Mouse (Mus musculus) forebrain, embryonic 13.5 days (tissue): ENCODE results near the gene Marveld1. TPM values are rescaled to one million over a fixed set of nuclear protein-coding genes. Genes with fewer than 3 reads are reported as not detected.
A peak's percentile ranks its signal among the peaks of the same experiment; 100 is the strongest.

Experiments used
- ATAC-seq: fragments of 200-750 bp; cut with Nextera tagmentation; 2 replicates; pipeline ENCODE4 v1.8.0; 2017
- H3K27ac ChIP-seq: fragments of 300-500 bp; sonication (generic); 2 replicates; pipeline ENCODE4 v1.5.1; 2015; ENCODE audit warnings: inconsistent platforms, mild to moderate bottlenecking, moderate library complexity
- H3K27me3 ChIP-seq: fragments of 300-500 bp; sonication (generic); 2 replicates; pipeline ENCODE4 v1.6.1; 2015; ENCODE audit warnings: mild to moderate bottlenecking, inconsistent platforms
- H3K36me3 ChIP-seq: fragments of 300-500 bp; sonication (generic); 2 replicates; pipeline ENCODE4 v1.6.1; 2015; ENCODE audit warnings: mild to moderate bottlenecking, inconsistent platforms; ENCODE audit not compliant: poor library complexity, severe bottlenecking
- H3K4me1 ChIP-seq: fragments of 300-500 bp; sonication (generic); 2 replicates; pipeline ENCODE4 v1.6.1; 2015; ENCODE audit warnings: inconsistent platforms
- H3K4me2 ChIP-seq: fragments of 300-500 bp; sonication (generic); 2 replicates; pipeline ENCODE4 v1.6.1; 2015; ENCODE audit warnings: inconsistent platforms, mild to moderate bottlenecking, moderate library complexity
- H3K4me3 ChIP-seq: fragments of 300-500 bp; sonication (generic); 2 replicates; pipeline ENCODE4 v1.5.1; 2015; ENCODE audit warnings: mild to moderate bottlenecking, inconsistent platforms
- H3K9ac ChIP-seq: fragments of 300-500 bp; sonication (generic); 2 replicates; pipeline ENCODE4 v1.6.1; 2015; ENCODE audit warnings: mild to moderate bottlenecking, inconsistent platforms
- H3K9me3 ChIP-seq: fragments of 300-500 bp; sonication (generic); replicated peaks from 2 replicates; pipeline ENCODE4 v1.6.1; 2016; ENCODE audit warnings: inconsistent platforms
- WGBS: fragments of 180-500 bp; shearing (Covaris S2); methylation state at CpG from one replicate; pipeline ENCODE4 v1.1.7; 2015; 5-methylcytosine and 5-hydroxymethylcytosine counted together
- polyA plus RNA-seq: library from polyadenylated mRNA; unstranded; fragments of >200 nt; fragmentation: Nextera tagmentation; extraction: Ambion mirVana; gene quantifications from 2 replicates; pipeline ENCODE4 v1.2.1, GENCODE M21; 2015

The Marveld1 gene
- polyA plus RNA-seq, 1 experiment from 2014 or later: 1.7 TPM

DNA sequence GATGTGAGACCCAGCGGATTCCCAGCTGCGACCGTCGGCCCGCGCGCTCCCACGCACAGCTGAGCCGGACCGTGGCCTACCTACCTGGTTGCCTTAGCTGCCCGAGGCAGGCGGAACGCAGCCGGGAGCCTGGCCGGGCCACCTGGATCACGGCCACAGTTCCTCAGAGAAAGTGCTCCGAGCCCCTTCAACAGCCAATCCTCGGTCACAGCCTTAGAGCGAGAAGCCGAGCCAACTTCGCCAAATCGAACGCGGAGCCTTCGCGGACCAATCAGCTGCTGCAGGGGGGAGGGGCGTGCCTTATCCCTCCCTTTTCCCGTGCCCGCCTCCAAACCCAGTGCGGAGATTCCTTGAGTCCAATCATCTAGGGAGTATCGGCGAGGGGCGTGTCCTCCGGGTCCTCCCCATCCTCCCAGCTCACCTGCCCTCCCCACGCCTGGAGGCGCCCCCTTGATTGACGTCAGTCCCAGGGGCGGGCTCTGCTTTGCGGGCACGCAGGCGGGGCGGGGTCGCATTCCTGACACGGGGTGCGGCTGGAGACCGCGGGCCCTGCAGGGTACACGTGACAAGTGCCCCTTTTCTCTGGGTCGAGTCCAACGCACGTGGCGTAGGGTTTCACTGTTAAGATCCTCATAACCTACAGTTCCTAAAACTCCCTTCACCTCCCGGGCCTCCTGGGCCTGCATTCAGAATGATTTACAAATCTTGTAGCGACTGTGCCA is 18.3 kb upstream of the Marveld1 start, which contains the start of gene Avpi1:
Gene Avpi1 (minus strand): TSS at position 273 of the 722 bp plus-strand sequence.
- Histone ChIP-seq H3K27ac (peak within 1 kb of the TSS; percentile 60), H3K36me3 (peaks cover 13% of the 10 kb centered on the region), H3K27me3 (peaks cover 8% of the 10 kb centered on the region; the same call in 1 of the 2 replicates), H3K9ac (peak within 1 kb of the TSS; percentile 68), H3K4me1 (peaks cover 24% of the 10 kb centered on the region), H3K4me3 (peak within 1 kb of the TSS; percentile 60), H3K4me2 (peak within 1 kb of the TSS; percentile 85), H3K9me3 (no peaks in the 10 kb centered on the region)
- under 1% methylated on average over 54 of the region's 54 CpGs for WGBS
- peak; percentile 98 for ATAC-seq

DNA sequence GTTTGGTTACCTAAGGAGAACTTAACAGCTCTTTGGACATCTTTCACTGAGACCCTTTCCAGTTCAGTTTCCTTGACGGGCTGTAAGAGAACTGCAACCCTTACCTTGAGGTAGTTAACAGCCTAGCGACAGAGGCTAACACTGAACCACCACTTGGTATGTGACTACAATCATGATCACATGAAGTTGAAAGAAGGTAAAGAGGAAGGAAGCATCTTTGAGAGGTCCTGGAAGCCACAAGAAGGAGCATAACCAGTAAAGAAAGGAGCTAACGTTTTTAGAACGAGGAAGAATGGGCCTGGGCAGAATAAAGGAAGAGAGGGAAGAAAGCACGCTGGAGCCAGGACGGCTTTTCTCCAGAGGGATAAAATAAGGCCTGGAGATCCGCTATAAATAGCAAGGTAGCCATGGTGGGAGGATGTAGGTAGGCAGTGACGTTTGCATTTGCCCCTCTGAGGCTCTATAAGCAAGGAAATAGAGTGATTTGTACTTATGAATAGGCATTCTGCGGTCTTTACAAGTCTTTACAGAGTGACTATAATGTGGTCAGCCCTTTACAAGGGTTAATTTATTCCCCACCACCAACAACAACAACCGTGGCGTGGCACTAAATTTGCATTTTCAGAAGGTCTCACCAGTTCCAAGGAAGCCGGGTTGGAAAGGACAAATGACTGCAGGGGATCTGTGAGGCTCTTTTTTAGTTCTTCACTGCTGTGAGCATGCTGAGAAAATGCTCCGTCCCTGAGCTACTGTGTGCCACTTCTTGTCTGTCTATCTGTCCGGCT is 17.5 kb upstream of the Marveld1 start:
- H3K9me3 ChIP-seq: no peaks in the 10 kb centered on the region
- peak overlapping the region; percentile 60 for H3K4me3 ChIP-seq
- H3K36me3 ChIP-seq: peaks cover 7% of the 10 kb centered on the region
- peak overlapping the region; percentile 38 for H3K9ac ChIP-seq
- H3K27ac ChIP-seq: peak overlapping the region; percentile 60
- WGBS: 14% methylated on average over 14 of the region's 14 CpGs
- H3K4me1 ChIP-seq: peaks cover 24% of the 10 kb centered on the region
- ATAC-seq: no peak; the same call in 1 of the 2 replicates
- H3K4me2 ChIP-seq: peak overlapping the region; percentile 85
- peaks cover 8% of the 10 kb centered on the region; the same call in 1 of the 2 replicates for H3K27me3 ChIP-seq

DNA sequence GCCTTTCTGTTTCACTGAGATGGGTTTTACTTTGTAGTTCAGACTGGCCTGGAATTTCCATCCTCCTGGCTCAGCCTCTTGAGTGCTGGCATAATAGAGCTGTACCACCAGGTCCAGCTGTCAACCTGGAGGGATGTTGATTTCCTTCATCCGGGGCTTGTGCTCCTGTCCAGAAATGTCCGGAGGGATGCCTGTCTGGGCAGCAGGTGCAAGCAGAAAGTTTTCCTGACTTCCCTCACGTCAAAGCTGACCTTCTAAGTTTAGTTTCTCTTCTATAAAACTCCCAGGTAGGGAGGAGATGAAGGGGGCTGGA is 16.9 kb upstream of the Marveld1 start:
- Histone ChIP-seq H3K4me3 (no peak overlapping the region), H3K9me3 (no peaks in the 10 kb centered on the region), H3K4me2 (no peak overlapping the region; the same call in 1 of the 2 replicates), H3K4me1 (peaks cover 24% of the 10 kb centered on the region), H3K27me3 (peaks cover 8% of the 10 kb centered on the region; the same call in 1 of the 2 replicates), H3K36me3 (peaks cover 2% of the 10 kb centered on the region; the same call in 1 of the 2 replicates), H3K27ac (peak overlapping the region; percentile 6; the same call in 1 of the 2 replicates), H3K9ac (no peak overlapping the region)
- ATAC-seq: no peak
- WGBS: 66% methylated on average over 3 of the region's 3 CpGs

DNA sequence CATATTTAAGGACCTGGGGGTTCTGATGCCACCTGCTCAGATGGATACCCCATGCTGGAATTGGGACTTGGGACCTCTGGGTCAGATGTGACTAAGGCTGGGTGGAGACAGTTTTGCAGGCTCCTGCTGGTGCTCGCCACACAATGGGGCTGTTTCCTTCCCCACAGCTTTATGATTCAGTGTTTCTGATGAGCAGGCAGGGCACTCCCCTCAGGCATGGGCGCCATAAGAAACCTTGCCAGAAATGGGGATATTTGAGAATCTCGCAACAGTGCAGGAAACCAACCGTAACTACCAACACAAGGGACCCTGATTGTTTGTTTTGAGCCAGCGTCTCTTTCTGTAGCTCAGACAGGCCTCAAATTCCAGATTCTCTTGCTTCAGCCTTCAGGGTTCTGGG is 16.1 kb upstream of the Marveld1 start:
- no peak overlapping the region for H3K27ac ChIP-seq
- H3K9me3 ChIP-seq: no peaks in the 10 kb centered on the region
- 81% methylated on average over 5 of the region's 5 CpGs for WGBS
- H3K27me3 ChIP-seq: peaks cover 8% of the 10 kb centered on the region; the same call in 1 of the 2 replicates
- H3K4me1 ChIP-seq: peaks cover 27% of the 10 kb centered on the region
- H3K9ac ChIP-seq: no peak overlapping the region
- H3K36me3 ChIP-seq: no peaks in the 10 kb centered on the region
- ATAC-seq: no peak
- no peak overlapping the region for H3K4me2 ChIP-seq
- H3K4me3 ChIP-seq: no peak overlapping the region

DNA sequence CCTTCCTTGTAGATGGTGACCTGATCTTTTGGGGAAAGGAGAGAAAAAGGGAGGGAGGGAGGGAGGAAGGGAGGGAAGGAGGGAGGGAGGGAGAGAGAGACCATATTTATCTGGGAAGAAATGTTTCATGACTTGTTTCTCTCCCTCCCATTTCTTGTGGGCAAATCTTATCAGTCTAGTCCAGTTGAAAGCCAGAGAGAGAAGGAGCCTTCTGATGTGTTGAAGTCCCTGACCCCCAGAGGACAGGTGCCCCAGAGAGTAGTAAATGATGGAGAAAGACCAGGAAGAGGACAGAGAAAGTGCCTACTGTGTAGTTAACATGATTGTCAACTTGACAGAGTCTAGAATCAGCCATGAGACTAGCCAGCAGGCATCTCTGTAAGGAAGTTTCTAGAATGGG is 12.1 kb upstream of the Marveld1 start:
- H3K27ac ChIP-seq: no peak overlapping the region
- no peaks in the 10 kb centered on the region for H3K36me3 ChIP-seq
- peaks cover 10% of the 10 kb centered on the region for H3K4me1 ChIP-seq
- H3K4me3 ChIP-seq: no peak overlapping the region
- no peaks in the 10 kb centered on the region for H3K27me3 ChIP-seq
- no peak for ATAC-seq
- H3K9ac ChIP-seq: no peak overlapping the region
- no peaks in the 10 kb centered on the region for H3K9me3 ChIP-seq
- H3K4me2 ChIP-seq: no peak overlapping the region

DNA sequence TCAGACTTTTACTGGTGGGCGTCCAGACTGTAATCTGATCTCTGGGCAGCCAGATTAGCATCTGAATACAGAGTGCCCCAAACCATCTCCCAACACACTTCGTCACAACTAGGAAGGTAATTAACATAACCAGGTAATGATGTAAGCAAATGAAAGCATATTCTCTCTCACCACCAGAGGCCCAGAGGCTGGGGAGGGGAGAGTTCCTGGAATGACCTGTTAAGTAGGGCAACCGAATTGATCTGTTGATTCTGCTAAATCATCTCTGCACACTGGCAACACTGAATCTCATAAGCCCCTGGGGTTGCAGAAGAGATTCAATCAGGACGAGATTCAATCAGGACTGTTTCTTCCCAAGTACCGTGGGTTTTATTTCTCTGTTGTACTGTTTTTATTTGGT is 11.1 kb upstream of the Marveld1 start:
- no peaks in the 10 kb centered on the region for H3K27me3 ChIP-seq
- ATAC-seq: no peak
- H3K4me2 ChIP-seq: no peak overlapping the region
- no peak overlapping the region for H3K4me3 ChIP-seq
- H3K36me3 ChIP-seq: no peaks in the 10 kb centered on the region
- H3K9me3 ChIP-seq: no peaks in the 10 kb centered on the region
- 19% methylated on average over 5 of the region's 5 CpGs for WGBS
- no peak overlapping the region for H3K27ac ChIP-seq
- H3K4me1 ChIP-seq: peaks cover 6% of the 10 kb centered on the region; the same call in 1 of the 2 replicates
- no peak overlapping the region for H3K9ac ChIP-seq

DNA sequence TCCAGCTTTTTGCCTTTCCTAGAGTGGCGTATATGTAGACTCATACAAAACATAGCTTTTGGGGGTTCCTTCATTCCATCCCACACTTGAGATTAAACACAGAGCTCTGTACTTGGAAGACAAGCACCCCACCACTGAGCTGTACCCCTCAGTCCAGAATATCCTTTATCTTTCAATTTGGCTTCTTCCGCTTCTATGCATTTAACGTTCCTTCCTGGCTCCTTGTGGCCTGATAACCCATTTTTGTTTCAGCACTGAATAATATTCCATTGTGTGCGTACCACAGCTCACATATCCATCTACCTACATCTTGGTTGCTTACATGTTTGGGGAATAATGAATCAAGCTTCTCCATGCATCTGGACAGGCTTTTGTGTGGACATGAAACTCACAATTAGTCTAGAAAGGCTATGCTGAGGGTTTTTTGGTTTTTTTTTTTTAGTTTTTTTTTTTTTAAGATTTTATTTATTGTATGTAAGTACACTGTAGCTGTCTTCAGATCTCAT is 10.0 kb upstream of the Marveld1 start:
- no peaks in the 10 kb centered on the region for H3K36me3 ChIP-seq
- H3K9ac ChIP-seq: no peak overlapping the region
- no peaks in the 10 kb centered on the region for H3K9me3 ChIP-seq
- H3K27me3 ChIP-seq: no peaks in the 10 kb centered on the region
- no peak overlapping the region for H3K4me2 ChIP-seq
- H3K27ac ChIP-seq: no peak overlapping the region
- no peak for ATAC-seq
- 89% methylated on average over 4 of the region's 4 CpGs for WGBS
- H3K4me1 ChIP-seq: peaks cover 6% of the 10 kb centered on the region; the same call in 1 of the 2 replicates
- no peak overlapping the region for H3K4me3 ChIP-seq

DNA sequence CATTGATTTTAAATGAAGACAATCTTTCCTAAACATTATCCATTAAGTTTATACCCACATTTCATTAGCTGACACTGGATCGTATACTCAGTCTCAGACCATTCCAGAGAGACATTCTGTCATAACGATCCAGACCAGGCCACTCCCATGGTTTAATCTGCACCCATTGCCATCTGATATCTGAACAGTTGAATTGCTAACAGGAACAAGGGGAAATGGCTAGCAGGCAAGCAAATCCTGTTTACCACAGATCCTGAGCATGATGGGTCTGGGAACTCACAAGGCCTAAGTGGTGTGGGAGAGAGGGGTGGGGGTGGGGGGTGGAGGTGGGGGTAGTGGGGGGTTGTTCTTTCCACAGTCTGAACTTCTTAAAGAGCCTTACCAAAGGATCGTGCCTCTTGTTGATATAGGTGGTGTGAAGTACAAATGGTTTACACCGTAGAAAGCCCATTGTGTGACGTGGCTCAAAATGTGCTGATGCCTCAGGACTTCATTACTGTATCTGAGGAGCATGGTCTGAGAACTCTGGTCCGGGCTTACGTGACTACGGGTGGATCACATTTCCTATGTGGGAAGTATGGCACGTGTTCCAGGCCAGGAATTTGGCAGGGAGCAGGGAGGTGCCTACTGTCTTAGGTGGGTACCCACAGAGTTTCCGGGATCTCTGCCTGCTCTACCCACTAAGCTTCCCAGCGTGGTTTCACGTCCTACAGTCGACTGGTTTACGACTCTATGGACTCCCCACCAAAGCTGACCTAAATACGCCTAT is 8.5 kb upstream of the Marveld1 start:
- Histone ChIP-seq H3K9ac (no peak overlapping the region), H3K27me3 (no peaks in the 10 kb centered on the region), H3K27ac (no peak overlapping the region), H3K36me3 (no peaks in the 10 kb centered on the region), H3K4me3 (no peak overlapping the region), H3K4me2 (no peak overlapping the region), H3K9me3 (no peaks in the 10 kb centered on the region), H3K4me1 (peaks cover 6% of the 10 kb centered on the region; the same call in 1 of the 2 replicates)
- no peak for ATAC-seq
- WGBS: 93% methylated on average over 15 of the region's 15 CpGs

DNA sequence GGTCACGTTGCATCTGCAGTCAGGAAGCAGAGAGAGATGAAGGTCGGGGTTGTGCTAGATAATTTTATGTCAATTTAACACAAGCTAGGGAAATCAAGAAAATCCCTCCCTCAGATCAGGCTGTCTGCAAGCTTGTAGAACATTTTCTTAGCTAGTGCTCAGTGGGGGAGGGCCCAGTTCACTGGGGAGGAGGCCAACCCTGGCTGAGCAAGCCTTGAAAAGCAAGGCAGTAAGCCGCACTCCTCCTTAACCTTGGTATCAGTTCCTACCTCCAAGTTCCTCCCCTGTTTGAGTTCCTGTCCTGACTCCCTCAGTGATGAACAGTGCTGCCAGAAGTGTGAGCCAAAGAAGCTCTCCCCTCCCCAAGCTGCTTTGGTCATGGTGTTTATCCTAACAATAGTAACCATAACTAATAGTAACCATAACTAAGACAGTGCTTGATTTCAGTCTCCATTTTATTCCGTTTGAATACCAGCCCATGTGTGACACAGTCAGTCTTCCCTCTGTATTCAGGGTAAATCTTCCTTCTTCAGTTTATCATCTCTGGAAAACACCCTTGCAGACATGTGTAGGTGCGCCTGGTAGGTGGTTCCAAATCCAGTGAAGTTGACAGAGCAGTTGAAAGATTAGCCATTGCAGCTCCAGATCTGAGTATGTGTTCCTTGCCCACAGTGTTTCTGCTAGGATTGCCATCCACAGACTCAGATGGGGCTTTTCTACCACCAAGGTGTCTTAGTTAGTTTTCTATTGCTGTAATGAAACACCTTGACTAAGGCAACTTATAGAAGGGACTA is 7.3 kb upstream of the Marveld1 start:
- Histone ChIP-seq H3K4me3 (no peak overlapping the region), H3K36me3 (no peaks in the 10 kb centered on the region), H3K9ac (no peak overlapping the region), H3K27me3 (no peaks in the 10 kb centered on the region), H3K9me3 (no peaks in the 10 kb centered on the region), H3K4me2 (no peak overlapping the region), H3K27ac (no peak overlapping the region), H3K4me1 (peaks cover 6% of the 10 kb centered on the region; the same call in 1 of the 2 replicates)
- 88% methylated on average over 5 of the region's 5 CpGs for WGBS
- ATAC-seq: no peak

DNA sequence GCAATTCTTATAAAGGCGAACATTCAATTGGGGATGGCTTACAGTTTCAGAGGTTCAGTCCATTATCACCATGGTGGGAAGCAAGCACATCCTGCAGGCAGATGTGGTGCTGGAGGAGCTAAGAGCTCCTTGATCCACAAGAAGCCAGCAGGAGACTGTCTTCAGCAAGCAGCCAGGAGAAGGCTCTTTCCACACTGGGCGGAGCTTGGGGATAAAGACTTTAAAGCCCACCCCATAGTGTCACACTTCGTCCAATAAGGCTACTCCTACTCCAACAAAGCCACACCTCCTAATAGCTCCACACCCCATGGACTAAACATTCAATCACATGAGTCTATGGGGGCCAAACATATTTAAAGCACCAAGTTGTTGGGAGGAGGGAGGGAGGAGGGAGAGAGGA is 5.2 kb upstream of the Marveld1 start:
- no peak overlapping the region for H3K27ac ChIP-seq
- H3K4me1 ChIP-seq: 0 out of 2 replicates have a peak, but pooled peaks cover 1% of the 10 kb centered on the region
- WGBS: 78% methylated on average over 3 of the region's 3 CpGs
- H3K36me3 ChIP-seq: no peaks in the 10 kb centered on the region
- no peak overlapping the region for H3K4me2 ChIP-seq
- no peaks in the 10 kb centered on the region for H3K9me3 ChIP-seq
- no peak for ATAC-seq
- no peak overlapping the region for H3K9ac ChIP-seq
- H3K4me3 ChIP-seq: no peak overlapping the region
- peaks cover 17% of the 10 kb centered on the region for H3K27me3 ChIP-seq

DNA sequence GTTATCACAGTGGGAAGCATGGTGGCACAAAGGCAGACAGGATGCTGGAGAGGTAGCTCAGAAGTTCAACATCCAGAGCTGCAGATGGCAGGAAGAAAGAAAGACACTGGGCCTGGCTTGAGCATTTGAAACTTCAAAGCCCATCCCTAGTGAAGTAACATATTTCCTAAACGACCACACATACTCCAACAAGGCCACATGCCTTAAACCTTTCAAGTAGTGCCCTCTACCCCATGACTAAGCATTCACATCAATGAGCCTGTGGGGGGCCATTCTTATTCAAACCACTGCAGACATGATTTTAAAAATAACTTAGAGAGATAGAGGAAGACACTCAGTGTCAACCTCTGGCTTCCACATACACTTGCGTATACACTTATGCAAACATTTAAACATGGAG is 4.4 kb upstream of the Marveld1 start:
- Histone ChIP-seq H3K27me3 (peaks cover 17% of the 10 kb centered on the region), H3K9ac (no peak overlapping the region), H3K4me2 (no peak overlapping the region), H3K4me1 (peaks cover 7% of the 10 kb centered on the region), H3K9me3 (no peaks in the 10 kb centered on the region), H3K4me3 (no peak overlapping the region), H3K36me3 (no peaks in the 10 kb centered on the region), H3K27ac (no peak overlapping the region)
- ATAC-seq: no peak
- 76% methylated on average over 2 of the region's 2 CpGs for WGBS
